Mouse (Mus musculus) MEL-GATA-1-ER (cell line): Measurements from ENCODE around the gene Mapt.

Source experiments
- DNase-seq: peaks from one replicate; pipeline ENCODE4 v3.0.0-alpha.2; 2012; ENCODE audit warnings: low read depth; ENCODE audit errors: extremely low read depth

Mapt gene

DNA sequence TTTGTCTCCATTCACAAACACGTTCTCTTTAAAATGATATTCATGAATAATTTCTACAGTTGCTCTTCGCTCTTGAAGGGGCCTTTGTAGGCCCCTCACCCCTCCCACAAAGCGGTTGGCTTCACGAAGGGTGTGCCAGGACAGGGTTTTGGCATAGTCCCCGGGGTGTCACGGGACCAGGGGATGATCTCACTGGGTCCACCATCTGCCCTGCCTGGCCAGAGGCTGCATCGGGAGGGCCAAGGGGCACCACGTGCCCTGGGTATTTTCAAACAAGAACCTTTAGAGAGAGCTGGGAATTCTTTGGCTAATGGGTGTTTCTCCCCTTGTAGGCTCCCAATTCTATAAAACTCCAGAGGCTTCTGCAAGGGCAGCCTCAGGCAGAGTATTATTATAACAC is 41.2 kb downstream of the Mapt start:
- no peak for DNase-seq

GRCm38 (mm10) chr11:104275765-104276164 is 44.6 kb downstream of the Mapt start:
- no peak for DNase-seq

DNA sequence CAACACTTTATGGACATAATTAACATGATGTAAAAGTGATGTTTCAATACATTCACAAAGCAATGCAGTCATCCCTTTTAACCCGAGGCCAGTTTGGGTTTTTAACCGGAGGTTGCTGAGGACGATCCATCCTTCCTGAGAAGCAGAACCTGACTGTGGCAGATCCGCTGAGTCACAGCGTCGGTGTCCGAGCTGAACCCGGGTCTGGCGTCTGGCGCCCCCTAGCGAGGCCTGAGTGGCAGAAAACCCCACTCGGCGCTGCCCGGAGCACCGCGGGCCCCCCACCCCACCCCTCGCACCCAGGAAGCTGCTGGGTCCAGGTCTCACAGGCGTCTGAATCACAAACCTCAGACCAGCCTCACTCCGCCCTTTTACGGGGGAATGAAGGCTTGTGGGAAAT is 47.0 kb downstream of the Mapt start:
- peak; percentile 50 for DNase-seq

- DNase-seq = no peak
Observed at GRCm38 (mm10) chr11:104279049-104279448, 47.9 kb downstream of the Mapt start.

DNA sequence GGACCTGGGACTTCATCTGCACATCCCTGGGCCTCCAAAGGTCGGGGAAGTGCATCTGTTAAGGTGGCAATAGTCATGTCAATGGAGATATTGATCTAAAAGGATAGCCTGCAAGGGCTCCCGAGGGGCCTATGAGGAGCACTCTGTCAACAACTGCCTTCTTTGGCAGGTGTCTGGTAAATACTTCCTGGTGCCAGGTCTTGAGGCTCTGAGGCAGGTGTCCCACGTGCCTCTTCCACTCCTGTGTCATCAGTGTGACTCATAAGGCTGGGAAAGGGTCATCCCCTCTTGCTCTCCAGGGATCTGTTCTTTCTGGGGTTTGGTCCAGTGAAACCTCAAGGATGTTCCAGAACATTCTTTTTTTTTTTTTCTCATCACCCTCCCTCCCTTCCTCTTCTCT is 48.3 kb downstream of the Mapt start:
- no peak for DNase-seq

GRCm38 (mm10) chr11:104281501-104281900 is 50.3 kb downstream of the Mapt start:
- no peak for DNase-seq

GRCm38 (mm10) chr11:104287113-104287512 is 55.9 kb downstream of the Mapt start:
- DNase-seq = no peak

- no peak for DNase-seq
Observed at GRCm38 (mm10) chr11:104288835-104289198, 57.6 kb downstream of the Mapt start.

DNA sequence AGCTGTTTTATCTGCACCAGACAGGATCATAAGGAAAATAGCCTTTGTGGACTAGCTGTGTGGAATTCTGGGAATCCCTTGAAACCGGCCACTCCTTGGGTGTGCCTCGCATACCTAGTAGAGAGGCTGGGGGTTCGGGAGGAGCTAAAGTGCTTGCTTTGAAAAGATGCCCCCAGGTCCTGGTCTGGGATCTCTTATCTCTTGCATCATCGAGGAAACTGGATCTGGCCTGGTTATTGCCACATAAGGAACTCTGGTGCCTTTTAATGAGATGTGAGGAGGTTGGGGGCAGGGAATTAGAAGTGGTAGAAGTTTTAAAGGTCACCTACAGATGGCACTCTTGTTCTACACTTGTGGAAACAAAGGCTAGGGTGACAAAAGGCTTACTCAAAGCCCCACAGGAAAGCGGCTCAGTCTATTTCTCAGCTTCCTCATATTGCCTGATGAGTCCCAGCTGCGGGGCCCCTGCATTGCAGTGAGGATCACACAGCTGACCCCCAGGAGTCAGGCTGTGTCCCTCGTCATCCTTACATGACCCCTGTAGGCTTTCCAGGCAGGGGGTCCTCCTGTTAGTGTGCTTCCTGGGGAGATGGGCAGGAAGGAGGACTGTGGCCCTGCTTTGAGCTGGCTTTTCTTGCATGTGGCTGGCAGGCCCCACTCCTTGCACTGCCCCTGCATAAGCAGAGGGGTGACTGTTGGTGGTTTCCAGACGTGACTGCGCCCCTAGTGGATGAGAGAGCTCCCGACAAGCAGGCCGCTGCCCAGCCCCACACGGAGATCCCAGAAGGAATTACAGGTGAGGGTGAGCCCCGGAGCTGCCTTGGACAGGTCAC is 58.2 kb downstream of the Mapt start:
- DNase-seq = peak; percentile 86

GRCm38 (mm10) chr11:104292443-104293220 is 61.4 kb downstream of the Mapt start:
- DNase-seq = no peak

- peak; percentile 84 for DNase-seq
Observed at GRCm38 (mm10) chr11:104293241-104293640, 62.1 kb downstream of the Mapt start.

GRCm38 (mm10) chr11:104295145-104295544 is 64.0 kb downstream of the Mapt start:
- DNase-seq = peak; percentile 29

GRCm38 (mm10) chr11:104295656-104296055 is 64.5 kb downstream of the Mapt start:
- DNase-seq = peak; percentile 31

DNA sequence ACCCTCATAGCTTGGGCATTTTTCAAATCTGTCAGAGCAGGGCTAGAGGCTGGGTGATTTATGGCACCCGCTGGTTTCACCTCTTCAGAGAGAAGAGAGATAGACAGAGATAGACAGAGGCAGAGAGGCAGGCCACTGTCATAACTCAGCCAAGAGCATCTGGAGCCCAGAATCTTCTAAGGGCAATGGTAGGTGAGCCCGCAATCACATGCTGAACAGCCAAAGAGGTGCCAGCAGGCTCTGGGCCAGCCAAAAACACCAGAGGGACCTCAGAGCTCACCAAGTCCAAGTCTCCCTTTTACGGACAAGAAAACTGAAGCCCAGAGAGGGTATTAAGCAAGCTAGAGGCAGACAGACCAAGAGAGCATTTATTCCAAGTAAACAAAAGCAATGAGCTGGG is 66.5 kb downstream of the Mapt start:
- DNase-seq = no peak

- no peak for DNase-seq
Observed at GRCm38 (mm10) chr11:104302628-104303027, 71.4 kb downstream of the Mapt start.

GRCm38 (mm10) chr11:104303088-104303960 is 72.1 kb downstream of the Mapt start:
- no peak for DNase-seq

DNA sequence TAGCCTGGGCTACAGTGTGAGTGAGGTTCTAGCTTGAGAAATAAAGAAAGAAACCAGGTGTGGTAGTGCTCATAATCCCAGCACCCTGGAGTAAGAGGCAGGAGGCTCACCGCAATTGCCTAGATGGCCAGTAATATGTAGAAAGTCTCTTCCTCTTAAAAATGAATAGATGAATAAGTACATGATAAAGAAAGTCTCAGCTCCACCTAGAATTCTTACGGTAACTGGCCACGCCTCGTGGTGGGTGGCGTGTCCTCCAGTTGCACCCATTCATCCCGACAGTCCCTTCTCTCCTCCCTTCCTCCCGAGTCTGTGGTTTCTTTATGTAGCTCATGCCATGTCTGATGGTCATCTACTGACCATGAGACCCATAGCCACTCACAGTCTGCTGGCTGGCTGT is 74.5 kb downstream of the Mapt start:
- DNase-seq = no peak

DNA sequence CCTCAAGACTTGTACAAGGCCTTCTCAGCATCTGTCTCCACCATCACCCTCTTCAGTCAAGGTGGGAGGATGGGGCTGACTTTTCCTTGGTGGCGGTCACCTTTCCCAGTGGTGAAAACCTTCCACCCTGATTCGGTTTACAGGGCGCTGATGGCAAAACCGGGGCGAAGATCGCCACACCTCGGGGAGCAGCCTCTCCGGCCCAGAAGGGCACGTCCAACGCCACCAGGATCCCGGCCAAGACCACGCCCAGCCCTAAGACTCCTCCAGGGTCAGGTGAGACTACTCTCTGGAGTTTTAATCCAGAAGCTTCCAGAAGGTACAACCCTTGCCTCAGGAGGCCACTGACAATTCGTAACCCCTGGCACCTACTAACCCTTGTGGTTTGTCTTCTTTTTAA is 75.3 kb downstream of the Mapt start:
- DNase-seq = no peak

- no peak for DNase-seq
Observed at GRCm38 (mm10) chr11:104307136-104307535, 75.9 kb downstream of the Mapt start.

- DNase-seq = no peak
Observed at GRCm38 (mm10) chr11:104309377-104310225, 78.4 kb downstream of the Mapt start.
